Mouse (Mus musculus) MEL (cell line): ENCODE data around the gene Hspb11.
A peak's percentile ranks its signal among the peaks of the same experiment; 100 is the strongest.

Experiments used
- CTCF ChIP-seq, 3 experiments: IDR thresholded peaks in 2 of 3; conservative IDR thresholded peaks in 1 of 3; 2 replicates each; pipeline ENCODE4 v1.5.1; 2011 to 2012; ENCODE audit warnings: low read length in 3 of 3, low read depth in 2 of 3, mild to moderate bottlenecking in 2 of 3, improper control_type of control experiment in 1 of 3, inconsistent platforms in 1 of 3, mixed read lengths in 1 of 3, moderate library complexity in 1 of 3; ENCODE audit not compliant: control insufficient read depth in 1 of 3, insufficient read depth in 1 of 3, poor library complexity in 1 of 3, severe bottlenecking in 1 of 3
- ETS1 ChIP-seq: IDR thresholded peaks from 2 replicates; pipeline ENCODE4 v1.6.1; 2012; ENCODE audit warnings: low read depth, mild to moderate bottlenecking, inconsistent platforms, low read length, improper control_type of control experiment, moderate library complexity
- MAFK ChIP-seq: IDR thresholded peaks from 2 replicates; pipeline ENCODE4 v1.6.1; 2011; ENCODE audit warnings: low read depth, mild to moderate bottlenecking, low read length, improper control_type of control experiment, borderline replicate concordance
- POLR2A ChIP-seq, 2 experiments: IDR thresholded peaks; 2 replicates each; pipeline ENCODE4 v1.6.1; 2011 to 2012; ENCODE audit warnings: low read length in 2 of 2, mild to moderate bottlenecking in 2 of 2, control low read depth in 1 of 2, improper control_type of control experiment in 1 of 2, low read depth in 1 of 2, moderate library complexity in 1 of 2; ENCODE audit not compliant: control insufficient read depth in 1 of 2, insufficient read depth in 1 of 2, poor library complexity in 1 of 2

DNA sequence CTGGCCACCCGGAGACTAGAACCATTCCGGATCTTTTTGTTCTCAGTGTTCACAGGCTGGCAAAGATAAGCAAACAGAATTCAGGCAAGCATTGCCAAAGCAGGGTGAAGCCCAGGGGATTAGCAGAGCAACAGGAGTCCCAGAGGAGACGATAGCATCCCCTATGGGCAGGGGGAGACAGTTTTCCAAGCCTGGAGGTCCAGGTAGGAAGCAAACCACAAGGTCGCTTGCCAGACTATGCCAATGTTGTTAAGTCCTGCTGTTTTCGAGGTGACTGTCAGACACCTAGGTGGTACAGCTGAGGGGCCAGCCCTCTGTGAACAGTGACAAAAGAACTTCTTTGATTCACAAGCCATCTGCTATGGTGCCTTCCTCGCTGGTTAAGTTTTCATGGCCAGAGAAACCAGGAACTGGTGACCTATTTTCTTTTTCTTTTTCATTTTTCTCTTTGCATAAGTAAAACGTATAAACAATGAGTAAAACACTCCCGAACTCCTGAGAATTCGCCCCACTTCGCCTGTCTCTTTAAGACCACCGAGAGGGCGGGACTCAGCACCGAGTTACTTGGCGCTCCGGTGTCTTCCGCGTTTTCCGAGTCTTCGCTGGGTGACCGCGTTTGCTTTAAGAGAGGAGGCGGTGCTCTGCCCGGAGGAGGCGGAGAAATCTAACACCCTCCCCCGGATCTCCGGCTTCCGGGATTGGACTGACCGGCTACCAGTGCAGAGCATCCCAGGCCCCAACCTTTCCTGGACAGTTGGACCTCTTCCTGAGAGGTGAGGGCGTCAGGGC lies 60.5 kb downstream of the Hspb11 start, which contains the start of gene Yipf1:
- TF ChIP-seq CTCF (IDR thresholded peaks at IDR 0.05 in 2 of 3, conservative IDR thresholded peaks at IDR 0.05 in 1 of 3; ENCODE audit: control insufficient read depth in 1 of 3, insufficient read depth in 1 of 3, low read depth in 2 of 3, low read length in 3 of 3, poor library complexity in 1 of 3, severe bottlenecking in 1 of 3) (peak in 2 of 3 experiments; percentile 10 to 12; a peak in 2 of 6 replicates), POLR2A (IDR thresholded peaks at IDR 0.05; ENCODE audit: control insufficient read depth in 1 of 2, insufficient read depth in 1 of 2, low read depth in 1 of 2, low read length in 2 of 2, poor library complexity in 1 of 2) (peak; percentile 52 to 82; a peak in 2 of 4 replicates), ETS1 (no peak), MAFK (no peak)
